Mouse (Mus musculus): ENCODE measurements around the gene Gm31571.
"Not testable (repeated sequence)": the region's sequence is repeated elsewhere in the genome, so short reads cannot be mapped to it uniquely, and the experiment has no call there.

The Gm31571 gene

GRCm38 (mm10) chrY:22051253-22051652, at the start of gene Gm31571:
Gene Gm31571, minus strand, starts transcription at chrY:22051353.
- DNase-seq (ENCODE audit: low spot score), result not testable (repeated sequence)
